Mouse (Mus musculus) embryonic facial prominence, embryonic 11.5 days (tissue): ENCODE measurements around the gene Arl13b. TPM values are rescaled to one million over a fixed set of nuclear protein-coding genes. Genes with fewer than 3 reads are reported as not detected.

ENCODE experiments used
- ATAC-seq: fragments of 200-750 bp; cut with Nextera tagmentation; replicated peaks from 2 replicates; pipeline ENCODE4 v1.8.0; 2017; ENCODE audit warnings: low read depth; ENCODE audit not compliant: insufficient number of reproducible peaks, low FRiP score, low TSS enrichment
- DNase-seq: peaks from one replicate; pipeline ENCODE4 v3.0.0-alpha.2; 2015; ENCODE audit warnings: low spot score
- H3K27ac ChIP-seq: fragments of 300-500 bp; sonication (generic); replicated peaks from 2 replicates; pipeline ENCODE4 v1.5.1; 2014; ENCODE audit warnings: mild to moderate bottlenecking, low read depth, low read length, control low read depth
- H3K27me3 ChIP-seq: fragments of 300-500 bp; sonication (generic); 2 replicates; pipeline ENCODE4 v1.6.1; 2014; ENCODE audit warnings: mild to moderate bottlenecking, low read length, moderate library complexity, mixed read lengths; ENCODE audit not compliant: control insufficient read depth, insufficient read depth
- H3K36me3 ChIP-seq: fragments of 300-500 bp; sonication (generic); replicated peaks from 2 replicates; pipeline ENCODE4 v1.6.1; 2014; ENCODE audit warnings: low read depth, mild to moderate bottlenecking, low read length, moderate library complexity, mixed read lengths; ENCODE audit not compliant: control insufficient read depth, insufficient read depth
- H3K4me1 ChIP-seq: fragments of 300-500 bp; sonication (generic); 2 replicates; pipeline ENCODE4 v1.6.1; 2014; ENCODE audit warnings: low read length, mixed read lengths; ENCODE audit not compliant: control insufficient read depth, insufficient read depth
- H3K4me2 ChIP-seq: fragments of 300-500 bp; sonication (generic); 2 replicates; pipeline ENCODE4 v1.6.1; 2014; ENCODE audit warnings: low read depth, mild to moderate bottlenecking, control low read depth, low read length, moderate library complexity
- H3K4me3 ChIP-seq: fragments of 300-500 bp; sonication (generic); 2 replicates; pipeline ENCODE4 v1.5.1; 2014; ENCODE audit warnings: low read depth, low read length, control low read depth
- H3K9ac ChIP-seq: fragments of 300-500 bp; sonication (generic); replicated peaks from 2 replicates; pipeline ENCODE4 v1.6.1; 2014; ENCODE audit warnings: mild to moderate bottlenecking, control low read depth, low read length
- H3K9me3 ChIP-seq: fragments of 300-500 bp; sonication (generic); replicated peaks from 2 replicates; pipeline ENCODE4 v1.6.1; 2016; ENCODE audit warnings: mild to moderate bottlenecking, low read length, inconsistent platforms, mixed read lengths; ENCODE audit not compliant: control insufficient read depth
- WGBS: fragments of 180-500 bp; shearing (Covaris S2); extraction: QIAGEN DNeasy Blood & Tissue Kit; methylation state at CpG from one replicate; pipeline ENCODE4 v1.1.7; 2014; 5-methylcytosine and 5-hydroxymethylcytosine counted together
- polyA plus RNA-seq: library from polyadenylated mRNA; unstranded; fragments of >200 nt; fragmentation: Nextera tagmentation; extraction: Ambion mirVana; gene quantifications from 2 replicates; pipeline ENCODE4 v1.2.1, GENCODE M21; 2014

Gene Arl13b
- 19.9 and 22.6 TPM in 2 replicates for polyA plus RNA-seq

DNA sequence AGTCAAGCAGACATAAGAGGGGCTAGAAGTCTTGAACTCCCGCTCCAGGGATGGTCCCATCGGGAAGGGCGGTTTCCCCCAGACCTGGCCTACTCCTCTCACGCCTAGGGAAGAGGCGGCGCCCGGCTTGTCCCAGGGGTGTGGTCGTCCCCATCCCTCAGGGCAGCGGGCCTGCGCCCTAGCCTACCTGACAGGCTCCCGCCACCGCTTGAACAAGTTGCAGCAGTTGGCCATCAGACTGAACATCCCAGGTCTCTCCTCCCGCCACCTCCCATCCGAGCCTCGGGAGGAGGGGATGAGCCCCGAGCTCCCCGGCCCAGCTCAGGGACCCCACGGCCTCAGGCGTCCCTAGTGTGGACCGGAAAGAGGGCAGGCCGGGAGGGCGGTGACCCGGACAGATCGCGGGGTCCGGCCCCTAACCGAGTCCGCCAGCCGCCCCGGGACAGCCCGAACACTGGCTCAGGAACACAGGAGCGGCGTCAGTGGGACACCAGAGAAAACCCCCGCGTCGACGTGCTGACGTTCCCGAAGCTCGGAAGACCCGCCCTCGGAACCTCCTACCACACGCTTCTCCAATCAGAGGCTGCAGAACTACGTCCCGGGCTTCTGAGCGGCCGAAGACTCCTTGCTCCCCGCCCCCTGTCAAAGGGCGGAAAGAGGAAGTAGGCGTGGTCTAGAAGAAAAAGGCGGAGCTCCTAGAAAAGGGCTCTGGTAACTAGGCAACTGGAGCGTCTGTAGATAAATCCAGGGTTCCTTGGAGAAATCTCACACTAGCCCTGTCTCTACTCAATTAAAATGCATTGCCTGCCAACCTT is at the start of gene Arl13b:
Gene Arl13b, minus strand, starts transcription at position 543 of the 815 bp plus-strand sequence.
- H3K9ac ChIP-seq = peak within 1 kb of the TSS; percentile 77
- ATAC-seq = peak; percentile 100
- peak; percentile 98 for DNase-seq
- no peaks in the 10 kb centered on the region for H3K36me3 ChIP-seq
- H3K9me3 ChIP-seq = no peaks in the 10 kb centered on the region
- no peaks in the 10 kb centered on the region; the same call in 1 of the 2 replicates for H3K4me1 ChIP-seq
- H3K27me3 ChIP-seq = no peaks in the 10 kb centered on the region
- peak within 1 kb of the TSS; percentile 20; the same call in 1 of the 2 replicates for H3K27ac ChIP-seq
- WGBS = under 1% methylated on average over 49 of the region's 52 CpGs
- peak within 1 kb of the TSS; percentile 83 for H3K4me3 ChIP-seq
- H3K4me2 ChIP-seq = peak within 1 kb of the TSS; percentile 81

DNA sequence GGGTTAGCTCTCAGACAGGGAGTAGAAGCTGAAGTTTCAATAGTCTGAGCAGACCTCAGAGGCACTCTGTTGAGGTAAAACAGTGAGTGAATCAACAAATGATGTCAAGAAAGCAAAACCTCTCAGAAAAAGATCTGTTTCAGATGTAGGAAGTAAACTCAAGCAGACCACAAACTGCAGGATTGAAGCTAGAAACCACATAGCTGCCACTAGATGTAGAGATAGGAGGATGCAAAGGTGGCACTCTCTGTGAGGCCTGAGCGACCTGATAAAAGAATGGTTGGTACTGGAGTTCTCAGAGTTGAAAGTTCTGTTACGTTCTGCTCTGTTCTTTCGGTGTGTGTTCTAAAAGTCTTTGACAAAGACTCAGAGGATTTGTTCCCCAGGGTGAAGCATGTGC is 49.0 kb upstream of the Arl13b start:
- no peak overlapping the region for H3K4me3 ChIP-seq
- ATAC-seq (no peak), DNase-seq (no peak)
- 88% methylated on average over 3 of the region's 3 CpGs for WGBS
- no peak overlapping the region for H3K27ac ChIP-seq
- no peaks in the 10 kb centered on the region for H3K9me3 ChIP-seq
- H3K27me3 ChIP-seq = no peaks in the 10 kb centered on the region
- no peak overlapping the region for H3K4me2 ChIP-seq
- H3K4me1 ChIP-seq = no peaks in the 10 kb centered on the region
- H3K9ac ChIP-seq = no peak overlapping the region
- no peaks in the 10 kb centered on the region for H3K36me3 ChIP-seq

DNA sequence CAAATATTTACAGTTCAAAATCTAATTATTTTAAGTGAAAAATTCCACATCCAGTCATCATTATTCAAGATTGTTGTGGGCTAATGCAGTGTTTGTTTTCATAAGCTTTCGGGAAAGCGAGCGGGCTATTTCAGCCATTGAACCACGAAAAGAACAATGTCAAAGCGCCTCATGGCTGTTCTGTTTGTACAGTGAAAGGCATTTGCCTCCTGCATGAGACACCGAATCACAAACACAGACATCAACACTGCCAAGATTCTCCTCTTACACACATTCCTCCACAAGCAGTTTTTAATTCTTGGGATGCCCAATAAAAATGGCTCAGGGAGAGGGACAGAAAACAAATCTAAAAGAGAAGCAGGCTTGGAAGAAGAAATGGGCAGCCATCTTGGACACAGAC is 27.2 kb upstream of the Arl13b start:
- H3K4me3 ChIP-seq = no peak overlapping the region
- no peaks in the 10 kb centered on the region for H3K9me3 ChIP-seq
- DNase-seq = no peak
- H3K27ac ChIP-seq = no peak overlapping the region
- H3K36me3 ChIP-seq = no peaks in the 10 kb centered on the region
- H3K27me3 ChIP-seq = no peaks in the 10 kb centered on the region
- WGBS = 79% methylated on average over 6 of the region's 6 CpGs
- no peak overlapping the region for H3K9ac ChIP-seq
- no peak overlapping the region for H3K4me2 ChIP-seq
- H3K4me1 ChIP-seq = no peaks in the 10 kb centered on the region
- no peak for ATAC-seq

- WGBS = 65% methylated on average over 4 of the region's 4 CpGs
- ATAC-seq = no peak
- no peaks in the 10 kb centered on the region for H3K9me3 ChIP-seq
- no peaks in the 10 kb centered on the region for H3K27me3 ChIP-seq
- no peak overlapping the region for H3K9ac ChIP-seq
- H3K27ac ChIP-seq = no peak overlapping the region
- no peak overlapping the region for H3K4me2 ChIP-seq
- DNase-seq = no peak
- no peak overlapping the region for H3K4me3 ChIP-seq
- H3K36me3 ChIP-seq = no peaks in the 10 kb centered on the region
- no peaks in the 10 kb centered on the region for H3K4me1 ChIP-seq
These were observed 26.3 kb upstream of the Arl13b start for GRCm38 (mm10) chr16:62873180-62873579.

DNA sequence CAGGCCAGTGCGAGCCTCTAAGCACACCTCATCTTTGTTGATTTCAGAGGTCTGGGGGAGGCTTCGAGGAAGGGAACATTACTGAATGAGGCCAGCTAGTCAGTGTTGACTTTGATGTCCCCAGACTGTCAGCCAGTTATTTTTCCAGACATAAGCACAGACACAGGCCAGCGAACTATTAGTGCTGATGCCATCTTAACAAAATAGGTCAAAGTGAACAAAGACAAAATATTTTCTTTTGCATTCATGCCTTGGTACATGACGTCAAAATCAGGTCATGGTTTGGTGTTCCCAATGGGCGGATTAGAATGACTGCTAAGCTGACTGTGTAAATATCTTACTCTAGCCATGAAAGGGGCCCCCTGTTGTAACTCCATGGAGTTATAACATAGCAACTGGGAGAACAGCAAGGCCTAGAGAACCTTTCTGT is 25.9 kb upstream of the Arl13b start:
- ATAC-seq = no peak
- whole genome bisulfite sequencing = 62% methylated on average over 5 of the region's 5 CpGs
- DNase-seq = no peak

GRCm38 (mm10) chr16:62861455-62861854 is 14.6 kb upstream of the Arl13b start:
- Histone ChIP-seq H3K4me1 (no peaks in the 10 kb centered on the region), H3K27ac (no peak overlapping the region), H3K4me2 (no peak overlapping the region), H3K4me3 (no peak overlapping the region), H3K9me3 (no peaks in the 10 kb centered on the region), H3K36me3 (no peaks in the 10 kb centered on the region), H3K27me3 (no peaks in the 10 kb centered on the region), H3K9ac (no peak overlapping the region)
- ATAC-seq = no peak
- 61% methylated on average over 6 of the region's 6 CpGs for WGBS
- no peak for DNase-seq

More for the DNA sequence above, 25.9 kb upstream of the Arl13b start:
- H3K4me3 ChIP-seq = no peak overlapping the region
- H3K27me3 ChIP-seq = no peaks in the 10 kb centered on the region
- H3K9ac ChIP-seq = no peak overlapping the region
- no peaks in the 10 kb centered on the region for H3K4me1 ChIP-seq
- H3K4me2 ChIP-seq = no peak overlapping the region
- no peaks in the 10 kb centered on the region for H3K36me3 ChIP-seq
- no peak overlapping the region for H3K27ac ChIP-seq
- no peaks in the 10 kb centered on the region for H3K9me3 ChIP-seq

GRCm38 (mm10) chr16:62860140-62860539 is 13.3 kb upstream of the Arl13b start:
- no peak for ATAC-seq
- no peaks in the 10 kb centered on the region for H3K27me3 ChIP-seq
- no peak overlapping the region for H3K4me3 ChIP-seq
- no peaks in the 10 kb centered on the region for H3K36me3 ChIP-seq
- H3K4me1 ChIP-seq = no peaks in the 10 kb centered on the region
- H3K9ac ChIP-seq = no peak overlapping the region
- no peak for DNase-seq
- no peak overlapping the region for H3K27ac ChIP-seq
- no peaks in the 10 kb centered on the region for H3K9me3 ChIP-seq
- no peak overlapping the region for H3K4me2 ChIP-seq
- WGBS = 84% methylated on average over 1 of the region's 1 CpGs

- Histone ChIP-seq H3K9ac (no peak overlapping the region), H3K27me3 (no peaks in the 10 kb centered on the region), H3K4me3 (no peak overlapping the region), H3K27ac (no peak overlapping the region), H3K9me3 (no peaks in the 10 kb centered on the region), H3K4me2 (no peak overlapping the region), H3K4me1 (no peaks in the 10 kb centered on the region), H3K36me3 (no peaks in the 10 kb centered on the region)
- ATAC-seq (no peak), DNase-seq (no peak)
- WGBS = 93% methylated on average over 1 of the region's 1 CpGs
These were observed 11.2 kb upstream of the Arl13b start for GRCm38 (mm10) chr16:62858018-62858417.
